Mouse (Mus musculus): ENCODE measurements around the gene Ccdc12.

DNA sequence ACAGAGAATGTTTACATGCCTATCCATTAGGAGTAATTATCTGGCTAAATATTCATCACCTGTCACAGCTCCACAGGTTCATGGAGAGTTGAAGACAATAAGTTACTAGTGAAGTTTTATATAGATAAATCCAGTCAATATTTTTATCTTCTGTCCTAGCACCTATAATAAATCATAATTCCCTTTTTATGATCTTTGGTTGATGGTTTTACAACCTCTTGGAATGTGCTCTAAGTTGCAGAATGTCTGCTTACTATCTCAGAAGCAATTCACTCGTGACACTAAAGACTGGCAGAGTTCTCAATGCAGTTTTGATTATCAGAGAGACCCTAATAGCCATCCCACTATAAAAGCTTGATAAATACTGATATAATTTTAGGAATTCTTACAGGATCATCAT is 57.1 kb downstream of the Ccdc12 start:
- TF ChIP-seq CTCF (conservative IDR thresholded peaks at IDR 0.05; ENCODE audit: low read length): no peak
- no peak for TF ChIP-seq NANOG (IDR thresholded peaks at IDR 0.05; ENCODE audit: borderline replicate concordance, low read length)
